8 mouse cellular contexts compared by ENCODE assay signal in genomic region chr11:76845275-76845980, GRCm38 (mm10). TPM values are rescaled to one million over a fixed set of nuclear protein-coding genes. Genes with fewer than 3 reads are reported as not detected.
A peak's percentile ranks its signal among the peaks of the same experiment; 100 is the strongest.
DNase-seq lines count a peak whose midpoint lies in the region; ATAC-seq and TF ChIP-seq lines count a peak whose summit lies in the region.

No protein-coding gene starts in this region.

- peak overlapping the region; percentile 88 for H3K9ac ChIP-seq in MEL (ENCODE audit: control insufficient read depth, low read depth, low read length, poor library complexity, severe bottlenecking)
- H3K9ac ChIP-seq in forebrain, embryonic 16.5 days (replicated peaks; ENCODE audit: low read depth, low read length), result peak overlapping the region; percentile 88
- H3K9ac ChIP-seq in intestine, embryonic 16.5 days (ENCODE audit: low read depth, low read length), result peak overlapping the region; percentile 89
- H3K9ac ChIP-seq in liver, postnatal 0 days (replicated peaks), result peak overlapping the region; percentile 81
- peak overlapping the region; percentile 93 for H3K9ac ChIP-seq in neural tube, embryonic 13.5 days

- peaks cover 6% of the 10 kb centered on the region for H3K79me2 ChIP-seq in MEL (ENCODE audit: control insufficient read depth, insufficient read depth, low read length, poor library complexity)

- H3K4me3 ChIP-seq in erythroblast, embryonic 14.5 days (replicated peaks), result peak overlapping the region; percentile 78
- H3K4me3 ChIP-seq in MEL (ENCODE audit: control insufficient read depth in 1 of 2, insufficient read depth in 1 of 2, low read depth in 2 of 2, low read length in 2 of 2), result peak overlapping the region; percentile 69 to 73
- peak overlapping the region; percentile 93 for H3K4me3 ChIP-seq in forebrain, embryonic 16.5 days (replicated peaks; ENCODE audit: low read length)
- peak overlapping the region; percentile 94 for H3K4me3 ChIP-seq in intestine, embryonic 16.5 days (ENCODE audit: low read length)
- H3K4me3 ChIP-seq in liver, postnatal 0 days (ENCODE audit: low read depth, low read length), result peak overlapping the region; percentile 64
- peak overlapping the region; percentile 93 for H3K4me3 ChIP-seq in neural tube, embryonic 13.5 days

- DNase-seq in MEL (ENCODE audit: low read depth, low spot score), result peak; percentile 47
- DNase-seq in liver, postnatal 0 days, result peak; percentile 36
- DNase-seq in c-Kit-positive CD71-positive TER-119-positive erythroid progenitor cells, embryonic 14.5 days (ENCODE audit: low spot score), result no peak

- H3K27me3 ChIP-seq in erythroblast, embryonic 14.5 days (ENCODE audit: control insufficient read depth), result peaks cover 17% of the 10 kb centered on the region
- peaks cover 4 to 9% of the 10 kb centered on the region in 2 experiments; a peak in 3 of 4 replicates for H3K27me3 ChIP-seq in MEL (ENCODE audit: control insufficient read depth in 1 of 2, insufficient read depth in 2 of 2, low read length in 2 of 2)
- no peaks in the 10 kb centered on the region for H3K27me3 ChIP-seq in forebrain, embryonic 16.5 days (replicated peaks; ENCODE audit: control insufficient read depth, insufficient read depth, low read length)
- H3K27me3 ChIP-seq in intestine, embryonic 16.5 days (replicated peaks; ENCODE audit: control insufficient read depth, insufficient read depth, low read length), result no peaks in the 10 kb centered on the region
- H3K27me3 ChIP-seq in liver, postnatal 0 days (ENCODE audit: insufficient read depth, low read length), result no peaks in the 10 kb centered on the region
- no peaks in the 10 kb centered on the region for H3K27me3 ChIP-seq in neural tube, embryonic 13.5 days

- TF ChIP-seq RAD21 in MEL (IDR thresholded peaks at IDR 0.05; ENCODE audit: low read depth, low read length), result no peak

- H3K4me1 ChIP-seq in erythroblast, embryonic 14.5 days (ENCODE audit: control insufficient read depth), result peaks cover 68% of the 10 kb centered on the region
- H3K4me1 ChIP-seq in MEL (ENCODE audit: control insufficient read depth in 1 of 2, insufficient read depth in 2 of 2, low read length in 2 of 2), result peaks cover 5 to 20% of the 10 kb centered on the region in 2 experiments
- peaks cover 31% of the 10 kb centered on the region for H3K4me1 ChIP-seq in forebrain, embryonic 16.5 days (replicated peaks; ENCODE audit: control insufficient read depth, insufficient read depth, low read length)
- H3K4me1 ChIP-seq in intestine, embryonic 16.5 days (ENCODE audit: control insufficient read depth, insufficient read depth, low read length), result peaks cover 9% of the 10 kb centered on the region; the same call in 1 of the 2 replicates
- H3K4me1 ChIP-seq in liver, postnatal 0 days (ENCODE audit: insufficient read depth), result peaks cover 15% of the 10 kb centered on the region
- peaks cover 46% of the 10 kb centered on the region for H3K4me1 ChIP-seq in neural tube, embryonic 13.5 days (replicated peaks)

- H3K4me2 ChIP-seq in forebrain, embryonic 16.5 days (ENCODE audit: low read length), result peak overlapping the region; percentile 93
- peak overlapping the region; percentile 98 for H3K4me2 ChIP-seq in intestine, embryonic 16.5 days (ENCODE audit: low read depth, low read length)
- H3K4me2 ChIP-seq in liver, postnatal 0 days (ENCODE audit: low read depth, low read length), result peak overlapping the region; percentile 86
- H3K4me2 ChIP-seq in neural tube, embryonic 13.5 days, result peak overlapping the region; percentile 99

- peaks cover 5% of the 10 kb centered on the region for H3K36me3 ChIP-seq in erythroblast, embryonic 14.5 days (ENCODE audit: control insufficient read depth)
- peaks cover 0 to 30% of the 10 kb centered on the region in 2 experiments; a peak in 2 of 4 replicates for H3K36me3 ChIP-seq in MEL (ENCODE audit: control insufficient read depth in 1 of 2, insufficient read depth in 2 of 2, low read length in 2 of 2)
- H3K36me3 ChIP-seq in forebrain, embryonic 16.5 days (ENCODE audit: control insufficient read depth, insufficient read depth), result no peaks in the 10 kb centered on the region
- no peaks in the 10 kb centered on the region for H3K36me3 ChIP-seq in intestine, embryonic 16.5 days (ENCODE audit: control insufficient read depth, insufficient read depth, low read length)
- no peaks in the 10 kb centered on the region for H3K36me3 ChIP-seq in liver, postnatal 0 days (replicated peaks; ENCODE audit: insufficient read depth, low read length)
- no peaks in the 10 kb centered on the region for H3K36me3 ChIP-seq in neural tube, embryonic 13.5 days

- no peak for TF ChIP-seq CTCF in MEL (IDR thresholded peaks at IDR 0.05 in 2 of 3, conservative IDR thresholded peaks at IDR 0.05 in 1 of 3; ENCODE audit: control insufficient read depth in 1 of 3, insufficient read depth in 1 of 3, low read depth in 2 of 3, low read length in 3 of 3, poor library complexity in 1 of 3, severe bottlenecking in 1 of 3)
- TF ChIP-seq CTCF in liver, postnatal 0 days (IDR thresholded peaks at IDR 0.05; ENCODE audit: low read depth), result no peak

- WGBS in forebrain, embryonic 16.5 days, result 29% methylated on average over 15 of the region's 15 CpGs
- WGBS in intestine, embryonic 16.5 days, result 24% methylated on average over 15 of the region's 15 CpGs
- 19% methylated on average over 15 of the region's 15 CpGs for WGBS in liver, postnatal 0 days (ENCODE audit: insufficient replicate concordance)
- 40% methylated on average over 15 of the region's 15 CpGs for WGBS in neural tube, embryonic 13.5 days

- no peak overlapping the region for H3K27ac ChIP-seq in MEL (ENCODE audit: control insufficient read depth, low read depth, low read length)
- H3K27ac ChIP-seq in forebrain, embryonic 16.5 days (ENCODE audit: low read length), result no peak overlapping the region
- no peak overlapping the region for H3K27ac ChIP-seq in intestine, embryonic 16.5 days (ENCODE audit: low read length)
- H3K27ac ChIP-seq in liver, postnatal 0 days (ENCODE audit: low read depth), result peak overlapping the region; percentile 66
- no peak overlapping the region for H3K27ac ChIP-seq in neural tube, embryonic 13.5 days (replicated peaks)

- ATAC-seq in erythroblast, adult 5-6 weeks (replicated peaks; ENCODE audit: low FRiP score, poor library complexity, severe bottlenecking), result no peak
- ATAC-seq in forebrain, embryonic 16.5 days, result no peak
- no peak for ATAC-seq in intestine, embryonic 16.5 days
- no peak for ATAC-seq in liver, postnatal 0 days
- no peak for ATAC-seq in neural tube, embryonic 13.5 days (ENCODE audit: low read depth)

- no peaks in the 10 kb centered on the region for H3K9me3 ChIP-seq in erythroblast, embryonic 14.5 days (ENCODE audit: control insufficient read depth, low read length)
- H3K9me3 ChIP-seq in MEL (replicated peaks; ENCODE audit: insufficient read depth, low read length), result no peaks in the 10 kb centered on the region
- no peaks in the 10 kb centered on the region for H3K9me3 ChIP-seq in forebrain, embryonic 16.5 days (ENCODE audit: control insufficient read depth, low read length)
- H3K9me3 ChIP-seq in intestine, embryonic 16.5 days (ENCODE audit: control insufficient read depth, low read length), result no peaks in the 10 kb centered on the region
- no peaks in the 10 kb centered on the region for H3K9me3 ChIP-seq in liver, postnatal 0 days (ENCODE audit: low read length)
- H3K9me3 ChIP-seq in neural tube, embryonic 13.5 days, result no peaks in the 10 kb centered on the region

- no peak for TF ChIP-seq EP300 in MEL (IDR thresholded peaks at IDR 0.05; ENCODE audit: low read depth in 1 of 2, low read length in 2 of 2)
- TF ChIP-seq EP300 in liver, postnatal 0 days (IDR thresholded peaks at IDR 0.05; ENCODE audit: low read depth), result no peak

- no peak for TF ChIP-seq POLR2A in MEL (IDR thresholded peaks at IDR 0.05; ENCODE audit: control insufficient read depth in 1 of 2, insufficient read depth in 1 of 2, low read depth in 1 of 2, low read length in 2 of 2, poor library complexity in 1 of 2)

TF ChIP-seq in MEL, 35 proteins besides CTCF, POLR2A, EP300 and RAD21:
- TF ChIP-seq ZC3H11A (IDR thresholded peaks at IDR 0.05; ENCODE audit: low read depth, low read length) (no peak), BHLHE40 (IDR thresholded peaks at IDR 0.05; ENCODE audit: borderline replicate concordance, low read depth, low read length) (no peak), MAZ (IDR thresholded peaks at IDR 0.05; ENCODE audit: low read depth, low read length) (no peak), USF1 (IDR thresholded peaks at IDR 0.05; ENCODE audit: low read depth, low read length) (no peak), ELF1 (IDR thresholded peaks at IDR 0.05; ENCODE audit: low read depth, low read length) (no peak), TBP (IDR thresholded peaks at IDR 0.05; ENCODE audit: low read depth, low read length) (no peak), MAX (IDR thresholded peaks at IDR 0.05; ENCODE audit: low read length) (no peak), CHD1 (IDR thresholded peaks at IDR 0.05; ENCODE audit: low read depth, low read length) (no peak)

RNA-seq across cellular contexts. Expression of gene Cpd, which starts 1.4 kb away (rescaled TPM):
- polyA plus RNA-seq in erythroblast, embryonic 14.5 days (2012), result 0.10 and 0.14 TPM in 2 replicates
- total RNA-seq in erythroblast, adult 5-6 weeks (2015; ENCODE audit: low replicate concordance), result 13.4 and 19.6 TPM in 2 replicates
- 7.8 and 8.6 TPM in 2 replicates for total RNA-seq in erythroblast, adult 5-6 weeks (2017; ENCODE audit: low replicate concordance)
- 9.1 and 14.6 TPM in 2 replicates for total RNA-seq in MEL (2012; rRNA removed)
- polyA plus RNA-seq in MEL (2012; ENCODE audit: insufficient read depth in 1 of 2, insufficient read length in 2 of 2, low read depth in 1 of 2, low replicate concordance in 2 of 2, missing spikeins in 1 of 2), result 1 to 10 TPM in 1 of 2 experiments, not detected in 1; 7.5 TPM
- polyA plus RNA-seq in forebrain, embryonic 16.5 days (2015; fragmentation: Nextera tagmentation; extraction: Ambion mirVana), result 7.0 and 7.4 TPM in 2 replicates
- polyA plus RNA-seq in intestine, embryonic 16.5 days (2015; fragmentation: Nextera tagmentation; extraction: Ambion mirVana), result 4.7 and 5.4 TPM in 2 replicates
- 3.3 and 3.7 TPM in 2 replicates for polyA plus RNA-seq in liver, postnatal 0 days (2015; fragmentation: Nextera tagmentation; extraction: Ambion mirVana)
- polyA plus RNA-seq in neural tube, embryonic 13.5 days (2015; fragmentation: Nextera tagmentation; extraction: Ambion mirVana), result 5.9 and 7.3 TPM in 2 replicates

RNA-seq across cellular contexts. Expression of gene Tmigd1, which starts 56.5 kb away (rescaled TPM):
- polyA plus RNA-seq in erythroblast, embryonic 14.5 days (2012), result not detected in 2 replicates
- not detected in 2 replicates for total RNA-seq in erythroblast, adult 5-6 weeks (2015; ENCODE audit: low replicate concordance)
- total RNA-seq in erythroblast, adult 5-6 weeks (2017; ENCODE audit: low replicate concordance), result not detected in 2 replicates
- total RNA-seq in MEL (2012; rRNA removed), result not detected in 2 replicates
- not detected for polyA plus RNA-seq in MEL (2012; ENCODE audit: insufficient read depth in 1 of 2, insufficient read length in 2 of 2, low read depth in 1 of 2, low replicate concordance in 2 of 2, missing spikeins in 1 of 2)
- not detected in 2 replicates for polyA plus RNA-seq in forebrain, embryonic 16.5 days (2015; fragmentation: Nextera tagmentation; extraction: Ambion mirVana)
- polyA plus RNA-seq in intestine, embryonic 16.5 days (2015; fragmentation: Nextera tagmentation; extraction: Ambion mirVana), result 2.7 and 6.9 TPM in 2 replicates
- 0.11 TPM in 1 of 2 replicates, not detected in the other for polyA plus RNA-seq in liver, postnatal 0 days (2015; fragmentation: Nextera tagmentation; extraction: Ambion mirVana)
- polyA plus RNA-seq in neural tube, embryonic 13.5 days (2015; fragmentation: Nextera tagmentation; extraction: Ambion mirVana), result 0.21 TPM in 1 of 2 replicates, not detected in the other
